Mouse (Mus musculus): Measurements from ENCODE around the gene Mdp1.

- TF ChIP-seq CTCF (IDR thresholded peaks at IDR 0.05) (no peak), POLR2A (IDR thresholded peaks at IDR 0.05; ENCODE audit: insufficient read depth, low read depth, low read length) (no peak), EP300 (IDR thresholded peaks at IDR 0.05; ENCODE audit: insufficient read depth, low read depth, low read length) (no peak)
These were observed 3.4 kb downstream of the Mdp1 start for GRCm38 (mm10) chr14:55656935-55657334.

Measured in heart, adult 2 months (tissue).